Mouse (Mus musculus) brain, embryonic 14.5 days (tissue): ENCODE measurements around the gene Gps1.

Experiments
- CTCF ChIP-seq: fragments of 200-500 bp; IDR thresholded peaks from 2 replicates; pipeline ENCODE4 v1.5.1; 2012; ENCODE audit warnings: inconsistent platforms, mild to moderate bottlenecking, moderate library complexity, borderline replicate concordance; ENCODE audit not compliant: insufficient read depth, insufficient read length; ENCODE audit errors: extremely low read depth
- POLR2A ChIP-seq: fragments of 200-500 bp; IDR thresholded peaks from 2 replicates; pipeline ENCODE4 v1.6.1; 2012; ENCODE audit warnings: mild to moderate bottlenecking, inconsistent platforms, borderline replicate concordance; ENCODE audit not compliant: poor library complexity, insufficient read depth, insufficient read length, severe bottlenecking; ENCODE audit errors: extremely low read depth

- TF ChIP-seq CTCF (no peak), POLR2A (no peak)
These were observed 32.5 kb upstream of the Gps1 start for GRCm38 (mm10) chr11:120751606-120752005.
